Mouse (Mus musculus) heart, embryonic 12.5 days (tissue): ENCODE data around the gene Dpp8. TPM values are rescaled to one million over a fixed set of nuclear protein-coding genes. Genes with fewer than 3 reads are reported as not detected.

Source experiments
- ATAC-seq: fragments of 200-750 bp; cut with Nextera tagmentation; 2 replicates; pipeline ENCODE4 v1.8.0; 2017; ENCODE audit warnings: moderate TSS enrichment, moderate library complexity; ENCODE audit not compliant: insufficient number of reproducible peaks, low FRiP score
- H3K27ac ChIP-seq: fragments of 300-500 bp; sonication (generic); 2 replicates; pipeline ENCODE4 v1.5.1; 2016; ENCODE audit warnings: mild to moderate bottlenecking, moderate library complexity; ENCODE audit not compliant: poor library complexity, severe bottlenecking
- H3K27me3 ChIP-seq: fragments of 300-500 bp; sonication (generic); replicated peaks from 2 replicates; pipeline ENCODE4 v1.6.1; 2016; ENCODE audit warnings: mild to moderate bottlenecking, moderate library complexity
- H3K36me3 ChIP-seq: fragments of 300-500 bp; sonication (generic); 2 replicates; pipeline ENCODE4 v1.6.1; 2016; ENCODE audit warnings: mild to moderate bottlenecking, moderate library complexity
- H3K4me1 ChIP-seq: fragments of 300-500 bp; sonication (generic); replicated peaks from 2 replicates; pipeline ENCODE4 v1.6.1; 2016; ENCODE audit warnings: mild to moderate bottlenecking
- H3K4me2 ChIP-seq: fragments of 300-500 bp; sonication (generic); 2 replicates; pipeline ENCODE4 v1.6.1; 2016; ENCODE audit warnings: mild to moderate bottlenecking, moderate library complexity
- H3K4me3 ChIP-seq: fragments of 300-500 bp; sonication (generic); 2 replicates; pipeline ENCODE4 v1.5.1; 2016; ENCODE audit warnings: mild to moderate bottlenecking
- H3K9ac ChIP-seq: fragments of 300-500 bp; sonication (generic); 2 replicates; pipeline ENCODE4 v1.6.1; 2016; ENCODE audit warnings: mild to moderate bottlenecking, moderate library complexity
- H3K9me3 ChIP-seq: fragments of 300-500 bp; sonication (generic); replicated peaks from 2 replicates; pipeline ENCODE4 v1.6.1; 2016; ENCODE audit warnings: mild to moderate bottlenecking, moderate library complexity
- WGBS: fragments of 180-500 bp; shearing (Covaris S2); methylation state at CpG from one replicate; pipeline ENCODE4 v1.1.7; 2016; 5-methylcytosine and 5-hydroxymethylcytosine counted together
- polyA plus RNA-seq: library from polyadenylated mRNA; unstranded; fragments of >200 nt; fragmentation: Nextera tagmentation; extraction: Ambion mirVana; gene quantifications from 2 replicates; pipeline ENCODE4 v1.2.1, GENCODE M21; 2016

Dpp8 gene
- polyA plus RNA-seq, 1 experiment from 2014 or later: 42.6 TPM

DNA sequence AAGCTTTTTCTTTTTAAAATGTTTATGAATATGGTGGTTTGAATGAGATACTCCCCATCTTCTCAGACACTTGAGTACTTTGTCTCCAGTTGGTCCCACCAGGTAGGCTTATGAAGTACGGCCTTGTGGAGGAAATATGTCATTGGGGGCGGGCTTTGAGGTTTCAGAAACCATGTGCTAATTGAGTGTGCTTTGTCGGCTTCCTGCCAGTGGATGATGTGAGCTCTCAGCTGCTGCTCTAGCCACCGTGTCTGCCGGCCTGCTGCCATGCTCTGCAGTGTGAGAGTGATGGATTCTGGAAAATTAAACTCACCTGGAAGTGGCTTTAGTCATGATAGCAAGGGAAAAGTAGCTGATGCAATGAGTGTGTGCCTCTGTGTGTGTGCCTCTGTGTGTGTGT is 55.3 kb downstream of the Dpp8 start:
- H3K27me3 ChIP-seq: no peaks in the 10 kb centered on the region
- H3K9ac ChIP-seq: no peak overlapping the region
- no peak for ATAC-seq
- no peak overlapping the region for H3K27ac ChIP-seq
- H3K4me3 ChIP-seq: no peak overlapping the region
- H3K4me1 ChIP-seq: peaks cover 28% of the 10 kb centered on the region
- no peak overlapping the region for H3K4me2 ChIP-seq
- peaks cover 21% of the 10 kb centered on the region for H3K36me3 ChIP-seq
- no peaks in the 10 kb centered on the region for H3K9me3 ChIP-seq
- 51% methylated on average over 5 of the region's 5 CpGs for WGBS

DNA sequence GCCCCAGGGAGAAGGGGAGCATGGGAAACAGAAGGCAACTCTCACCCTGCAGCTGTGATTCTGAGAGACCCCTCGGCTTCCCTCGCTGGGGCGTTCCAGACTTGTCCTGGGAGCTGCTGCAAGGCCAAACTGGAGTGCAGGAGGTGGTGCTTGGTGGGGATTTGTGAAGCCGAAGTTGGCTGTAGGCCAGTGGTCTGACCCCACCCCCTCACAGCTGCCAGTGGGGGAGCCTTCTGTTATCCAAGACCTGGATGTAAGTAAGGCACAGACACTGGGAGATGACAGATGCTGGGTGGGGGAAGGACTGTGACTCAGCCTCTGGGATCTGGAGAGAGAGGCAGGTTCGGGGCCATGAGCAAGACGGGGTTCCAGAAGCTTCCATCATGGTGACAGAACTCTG is 62.0 kb downstream of the Dpp8 start:
- H3K27ac ChIP-seq: peak overlapping the region; percentile 22; the same call in 1 of the 2 replicates
- no peak overlapping the region; the same call in 1 of the 2 replicates for H3K9ac ChIP-seq
- H3K4me2 ChIP-seq: peak overlapping the region; percentile 23; the same call in 1 of the 2 replicates
- 20% methylated on average over 6 of the region's 6 CpGs for WGBS
- peak; percentile 84 for ATAC-seq
- no peak overlapping the region for H3K4me3 ChIP-seq
- H3K27me3 ChIP-seq: no peaks in the 10 kb centered on the region
- no peaks in the 10 kb centered on the region for H3K9me3 ChIP-seq
- H3K4me1 ChIP-seq: peaks cover 28% of the 10 kb centered on the region
- H3K36me3 ChIP-seq: no peaks in the 10 kb centered on the region

DNA sequence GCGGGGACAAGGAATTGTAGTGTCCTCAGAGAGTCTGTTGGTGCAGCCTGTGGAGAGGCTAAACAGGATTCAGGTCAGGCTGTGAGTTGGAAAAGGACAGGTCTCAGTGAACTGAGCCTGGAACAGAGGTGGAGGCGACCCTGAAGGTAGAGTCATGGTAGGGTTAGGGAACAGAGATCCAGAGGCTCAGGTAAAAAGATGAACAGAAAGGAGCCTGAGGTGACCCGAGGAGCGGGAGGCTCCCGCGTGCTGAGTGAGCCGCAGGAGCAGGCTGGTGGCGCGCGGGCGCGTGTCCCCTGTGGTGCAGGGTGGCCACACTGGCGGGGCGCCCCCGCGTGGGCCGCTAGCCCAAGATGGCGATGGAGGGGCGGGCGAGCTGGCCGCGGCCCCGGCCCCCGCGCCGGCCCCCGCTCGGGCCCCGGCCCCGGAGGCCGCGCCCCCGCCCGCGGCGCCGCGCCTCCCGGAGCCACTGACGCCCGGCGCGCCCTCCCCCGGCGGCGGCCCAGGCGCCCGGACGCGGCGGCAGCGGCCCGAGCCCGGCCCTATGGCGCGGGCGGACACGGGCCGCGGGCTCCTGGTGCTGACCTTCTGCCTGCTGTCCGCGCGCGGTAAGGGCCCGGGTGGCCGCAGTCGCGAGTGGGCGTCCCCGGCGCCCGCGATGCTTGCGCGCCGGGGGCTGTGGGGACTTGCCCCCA is 68.9 kb downstream of the Dpp8 start, which contains the start of gene Igdcc4:
Gene Igdcc4, plus strand, starts transcription at position 496 of the 695 bp plus-strand sequence.
- H3K4me2 ChIP-seq: peak within 1 kb of the TSS; percentile 98
- H3K9me3 ChIP-seq: 0 out of 2 replicates have a peak, but pooled peaks cover 4% of the 10 kb centered on the region
- 9% methylated on average over 56 of the region's 76 CpGs for WGBS
- H3K36me3 ChIP-seq: no peaks in the 10 kb centered on the region
- peak; percentile 37; the same call in 1 of the 2 replicates for ATAC-seq
- H3K4me3 ChIP-seq: peak within 1 kb of the TSS; percentile 82
- peaks cover 10% of the 10 kb centered on the region for H3K4me1 ChIP-seq
- peak within 1 kb of the TSS; percentile 89 for H3K9ac ChIP-seq
- H3K27ac ChIP-seq: peak within 1 kb of the TSS; percentile 34
- H3K27me3 ChIP-seq: peaks cover 5% of the 10 kb centered on the region; the same call in 1 of the 2 replicates

DNA sequence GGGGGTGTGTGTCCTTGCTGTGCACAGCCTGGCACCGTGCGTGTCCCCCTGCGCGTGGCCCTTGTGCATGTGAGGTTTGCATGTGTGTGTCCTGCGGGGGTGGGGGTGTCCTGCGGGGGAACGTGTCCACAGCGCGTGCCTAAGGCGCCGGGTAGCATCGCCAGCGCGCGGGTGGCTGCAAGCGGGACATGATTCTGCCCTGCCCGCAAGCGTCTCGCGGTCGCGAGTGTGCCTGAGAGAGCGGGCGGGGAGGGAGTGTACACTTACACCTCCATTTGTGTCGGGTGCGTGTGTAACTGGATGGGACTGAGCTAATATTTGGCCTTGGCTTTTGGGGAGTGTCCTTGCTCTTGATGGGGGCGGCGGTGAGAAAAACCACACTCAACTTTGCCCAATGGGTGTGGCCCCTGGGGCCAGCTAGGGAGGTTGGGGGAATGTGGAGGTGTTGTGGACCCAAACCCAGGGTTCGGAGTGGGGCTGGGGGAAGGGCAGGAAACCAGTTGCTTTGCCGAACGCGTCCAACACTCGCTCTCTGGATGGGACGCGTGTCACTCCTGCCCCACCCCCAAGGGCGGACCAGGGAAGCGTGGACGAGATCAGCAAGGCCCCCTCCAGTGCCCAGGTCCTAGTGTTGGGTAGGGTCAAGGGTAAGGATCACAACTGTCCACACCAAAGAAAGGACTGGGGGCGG is 69.6 kb downstream of the Dpp8 start:
- Histone ChIP-seq H3K27me3 (peaks cover 5% of the 10 kb centered on the region; the same call in 1 of the 2 replicates), H3K9ac (peak overlapping the region; percentile 89), H3K9me3 (0 out of 2 replicates have a peak, but pooled peaks cover 4% of the 10 kb centered on the region), H3K27ac (peak overlapping the region; percentile 34; the same call in 1 of the 2 replicates), H3K4me3 (peak overlapping the region; percentile 82), H3K4me1 (peaks cover 10% of the 10 kb centered on the region), H3K4me2 (peak overlapping the region; percentile 98), H3K36me3 (no peaks in the 10 kb centered on the region)
- WGBS: under 1% methylated on average over 39 of the region's 39 CpGs
- ATAC-seq: peak; percentile 43

DNA sequence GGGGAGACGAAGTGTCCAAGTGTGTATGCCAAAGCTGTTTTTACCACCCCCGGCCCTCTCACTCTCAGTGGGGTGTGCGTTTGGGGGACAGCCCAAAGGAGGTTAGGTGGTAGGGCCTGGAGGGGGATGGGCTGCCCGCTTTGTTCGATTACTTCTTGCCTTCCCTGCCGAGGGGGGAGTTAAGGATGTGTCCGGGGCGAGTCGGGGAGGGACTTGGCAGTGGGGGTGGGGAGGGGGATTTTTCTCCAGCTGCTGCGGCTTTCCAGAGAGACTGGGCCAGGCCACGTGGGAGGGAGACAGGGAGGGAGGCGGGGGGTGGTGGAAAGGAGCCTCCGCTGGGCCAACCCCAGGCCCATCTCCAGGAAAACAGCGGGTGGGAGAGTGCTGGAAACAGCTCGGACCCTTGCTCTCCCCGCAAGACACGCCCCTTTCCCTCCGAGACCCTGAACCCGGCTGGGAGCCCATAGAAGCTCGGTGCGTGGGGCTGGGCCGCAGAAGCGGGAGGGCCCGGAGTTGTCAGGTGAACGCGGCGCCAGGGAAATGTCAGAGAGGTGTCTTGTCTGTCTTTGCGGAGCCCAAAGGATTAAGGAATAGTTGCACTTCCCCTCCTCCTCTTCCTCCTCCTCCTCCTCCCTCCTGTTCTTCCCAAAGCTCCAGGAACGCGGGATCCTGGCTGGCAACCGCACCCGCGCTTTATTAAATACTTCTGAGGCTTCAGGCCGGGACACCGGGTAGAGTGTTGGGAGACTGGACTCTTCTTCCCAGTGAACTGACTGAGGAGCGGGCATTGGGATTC is 70.4 kb downstream of the Dpp8 start:
- H3K9me3 ChIP-seq: 0 out of 2 replicates have a peak, but pooled peaks cover 4% of the 10 kb centered on the region
- peaks cover 10% of the 10 kb centered on the region for H3K4me1 ChIP-seq
- WGBS: 3% methylated on average over 35 of the region's 36 CpGs
- peak overlapping the region; percentile 98 for H3K4me2 ChIP-seq
- ATAC-seq: peak; percentile 58
- peak overlapping the region; percentile 89 for H3K9ac ChIP-seq
- H3K4me3 ChIP-seq: peak overlapping the region; percentile 82
- no peaks in the 10 kb centered on the region for H3K36me3 ChIP-seq
- no peak overlapping the region; the same call in 1 of the 2 replicates for H3K27ac ChIP-seq
- H3K27me3 ChIP-seq: peaks cover 5% of the 10 kb centered on the region; the same call in 1 of the 2 replicates

DNA sequence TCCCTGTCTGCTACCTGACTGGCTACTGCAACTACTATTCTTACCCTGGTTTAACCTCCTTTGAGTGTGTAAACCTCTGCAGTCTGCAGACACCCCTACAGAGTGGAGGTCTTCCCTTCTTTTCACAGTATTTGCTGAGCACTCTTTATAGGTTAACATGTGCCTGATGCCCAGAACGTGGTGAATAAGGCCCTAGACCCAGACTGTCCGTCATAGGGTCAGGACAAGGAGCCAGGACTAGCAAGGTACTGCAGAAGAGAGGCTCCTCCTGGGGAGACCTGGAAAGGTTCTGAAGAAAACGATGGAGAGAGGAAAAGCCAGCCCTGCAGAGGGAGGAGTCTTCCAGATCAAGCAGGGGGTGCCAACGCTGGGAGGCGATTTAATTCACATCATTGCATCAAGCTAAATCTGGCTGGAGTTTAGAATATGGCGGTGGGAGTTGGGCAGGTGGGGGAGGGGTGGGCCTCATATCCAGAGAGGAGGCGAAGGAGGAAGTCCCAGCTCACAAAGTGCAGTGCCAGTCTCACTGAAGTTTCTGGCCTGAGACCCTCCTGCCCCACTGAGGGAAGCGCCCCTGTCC is 71.0 kb downstream of the Dpp8 start:
- H3K9ac ChIP-seq: peak overlapping the region; percentile 89
- WGBS: 32% methylated on average over 8 of the region's 8 CpGs

DNA sequence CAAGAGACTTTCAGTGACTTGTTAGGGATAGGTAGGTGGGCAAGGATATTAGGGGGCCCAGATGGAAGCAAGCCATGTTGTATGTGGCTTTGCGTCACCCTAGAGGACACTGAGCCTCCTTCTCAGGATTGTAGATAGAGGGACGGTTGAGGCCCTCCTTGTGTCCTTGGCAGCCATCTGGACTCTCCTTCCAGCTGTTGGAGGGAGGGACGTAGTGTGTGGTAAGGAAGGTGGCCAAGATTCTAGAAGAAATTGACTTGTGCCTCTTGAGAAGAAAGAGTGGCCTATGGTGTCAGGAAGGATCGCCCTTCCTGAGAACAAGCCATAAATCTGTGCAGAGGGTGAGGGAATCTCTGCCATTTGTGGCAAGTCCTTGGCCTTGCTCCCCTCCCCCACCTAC is 74.6 kb downstream of the Dpp8 start:
- no peak overlapping the region for H3K9ac ChIP-seq

More for the DNA sequence above, 71.0 kb downstream of the Dpp8 start:
- Histone ChIP-seq H3K27ac (no peak overlapping the region; the same call in 1 of the 2 replicates), H3K9me3 (0 out of 2 replicates have a peak, but pooled peaks cover 4% of the 10 kb centered on the region), H3K36me3 (no peaks in the 10 kb centered on the region), H3K4me1 (peaks cover 10% of the 10 kb centered on the region), H3K4me2 (peak overlapping the region; percentile 98), H3K4me3 (peak overlapping the region; percentile 82), H3K27me3 (peaks cover 5% of the 10 kb centered on the region; the same call in 1 of the 2 replicates)
- ATAC-seq: no peak

DNA sequence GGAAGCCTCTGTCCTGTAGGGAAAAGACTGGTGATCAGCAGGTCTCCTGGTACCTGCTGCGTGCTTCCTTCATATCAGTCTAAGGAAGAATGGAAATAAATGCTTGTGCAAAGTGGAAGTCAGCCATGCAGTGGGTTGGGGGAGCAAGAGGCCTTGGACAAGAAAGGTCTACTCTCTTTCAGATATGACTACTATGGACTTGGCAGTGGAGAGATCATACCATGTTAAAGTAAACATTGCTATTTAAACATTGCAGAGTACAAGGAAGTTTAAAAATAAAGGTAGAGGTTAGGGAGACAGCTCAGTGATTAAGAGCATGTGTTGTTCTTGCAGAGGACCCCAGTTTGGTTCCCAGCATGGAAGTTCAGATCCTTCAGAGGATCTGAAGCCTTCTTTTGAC is 75.7 kb downstream of the Dpp8 start:
- H3K4me3 ChIP-seq: no peak overlapping the region
- H3K4me1 ChIP-seq: peaks cover 19% of the 10 kb centered on the region
- no peak overlapping the region for H3K27ac ChIP-seq
- ATAC-seq: no peak
- no peaks in the 10 kb centered on the region for H3K36me3 ChIP-seq
- H3K9me3 ChIP-seq: no peaks in the 10 kb centered on the region
- 84% methylated on average over 1 of the region's 1 CpGs for WGBS
- no peak overlapping the region for H3K9ac ChIP-seq
- H3K4me2 ChIP-seq: no peak overlapping the region
- peaks cover 10% of the 10 kb centered on the region; the same call in 1 of the 2 replicates for H3K27me3 ChIP-seq

More for the DNA sequence above, 74.6 kb downstream of the Dpp8 start:
- no peaks in the 10 kb centered on the region for H3K9me3 ChIP-seq
- WGBS: 81% methylated on average over 4 of the region's 4 CpGs
- H3K4me1 ChIP-seq: peaks cover 24% of the 10 kb centered on the region
- peaks cover 10% of the 10 kb centered on the region; the same call in 1 of the 2 replicates for H3K27me3 ChIP-seq
- no peak overlapping the region for H3K27ac ChIP-seq
- ATAC-seq: no peak
- no peak overlapping the region for H3K4me3 ChIP-seq
- no peaks in the 10 kb centered on the region for H3K36me3 ChIP-seq
- H3K4me2 ChIP-seq: no peak overlapping the region

DNA sequence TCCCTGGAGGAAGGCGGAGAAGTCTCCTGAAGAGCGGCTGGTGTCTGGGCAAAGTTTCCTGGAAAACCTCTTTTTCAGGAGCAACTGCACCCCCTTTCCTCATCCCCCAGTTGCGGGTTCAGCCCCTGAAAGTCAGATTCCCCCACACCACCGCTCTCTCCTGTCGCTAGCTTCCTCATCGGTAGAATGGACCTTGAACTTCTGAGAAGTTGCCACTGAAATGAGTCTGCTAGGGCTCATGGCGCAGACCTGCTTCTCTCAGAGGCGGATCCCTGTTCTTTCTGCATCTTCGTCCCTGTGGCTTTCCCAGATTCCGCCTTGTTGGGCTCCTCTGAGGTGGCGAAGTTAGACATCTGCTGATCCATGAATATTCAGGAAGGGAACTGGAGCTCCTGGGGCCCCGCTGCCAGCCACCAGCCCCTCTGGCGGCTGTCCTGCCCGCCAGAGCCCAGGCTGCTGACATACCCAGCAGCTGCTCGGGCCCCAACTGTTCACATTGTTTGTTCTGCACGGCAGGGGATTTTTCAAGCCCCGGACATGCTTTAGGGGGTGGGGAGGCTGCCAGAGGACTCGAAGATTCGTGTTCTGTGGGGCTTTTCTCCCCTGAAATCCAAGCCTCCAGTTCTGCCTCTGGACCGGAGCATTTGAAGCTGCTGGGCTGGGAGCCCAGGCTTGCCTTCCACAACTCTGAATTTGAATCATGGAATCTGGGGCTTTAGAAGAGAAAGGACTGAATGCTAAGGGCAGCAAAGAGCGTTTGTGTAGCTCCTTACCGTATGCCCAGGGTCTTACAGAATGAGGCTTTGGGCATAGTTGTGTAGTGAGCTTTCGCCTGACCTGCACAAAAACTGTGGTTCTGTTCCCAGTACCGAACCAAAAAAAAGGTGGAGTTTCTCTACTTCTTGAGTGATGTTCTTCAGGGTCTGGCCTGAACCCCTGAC is 77.2 kb downstream of the Dpp8 start:
- H3K4me3 ChIP-seq: peak overlapping the region; percentile 31
- H3K9me3 ChIP-seq: no peaks in the 10 kb centered on the region
- no peak overlapping the region; the same call in 1 of the 2 replicates for H3K27ac ChIP-seq
- 13% methylated on average over 24 of the region's 24 CpGs for WGBS
- H3K9ac ChIP-seq: peak overlapping the region; percentile 71
- 0 out of 2 replicates have a peak, but pooled peaks cover 1% of the 10 kb centered on the region for H3K36me3 ChIP-seq
- peaks cover 5% of the 10 kb centered on the region; the same call in 1 of the 2 replicates for H3K27me3 ChIP-seq
- no peak for ATAC-seq
- peak overlapping the region; percentile 67 for H3K4me2 ChIP-seq
- H3K4me1 ChIP-seq: peaks cover 13% of the 10 kb centered on the region
